Mouse (Mus musculus): Measurements from ENCODE around the gene Gfm2. TPM values are rescaled to one million over a fixed set of nuclear protein-coding genes. Genes with fewer than 3 reads are reported as not detected.

Gene Gfm2
- polyA plus RNA-seq (2017; shearing (Covaris generic)): 48.1 TPM

DNA sequence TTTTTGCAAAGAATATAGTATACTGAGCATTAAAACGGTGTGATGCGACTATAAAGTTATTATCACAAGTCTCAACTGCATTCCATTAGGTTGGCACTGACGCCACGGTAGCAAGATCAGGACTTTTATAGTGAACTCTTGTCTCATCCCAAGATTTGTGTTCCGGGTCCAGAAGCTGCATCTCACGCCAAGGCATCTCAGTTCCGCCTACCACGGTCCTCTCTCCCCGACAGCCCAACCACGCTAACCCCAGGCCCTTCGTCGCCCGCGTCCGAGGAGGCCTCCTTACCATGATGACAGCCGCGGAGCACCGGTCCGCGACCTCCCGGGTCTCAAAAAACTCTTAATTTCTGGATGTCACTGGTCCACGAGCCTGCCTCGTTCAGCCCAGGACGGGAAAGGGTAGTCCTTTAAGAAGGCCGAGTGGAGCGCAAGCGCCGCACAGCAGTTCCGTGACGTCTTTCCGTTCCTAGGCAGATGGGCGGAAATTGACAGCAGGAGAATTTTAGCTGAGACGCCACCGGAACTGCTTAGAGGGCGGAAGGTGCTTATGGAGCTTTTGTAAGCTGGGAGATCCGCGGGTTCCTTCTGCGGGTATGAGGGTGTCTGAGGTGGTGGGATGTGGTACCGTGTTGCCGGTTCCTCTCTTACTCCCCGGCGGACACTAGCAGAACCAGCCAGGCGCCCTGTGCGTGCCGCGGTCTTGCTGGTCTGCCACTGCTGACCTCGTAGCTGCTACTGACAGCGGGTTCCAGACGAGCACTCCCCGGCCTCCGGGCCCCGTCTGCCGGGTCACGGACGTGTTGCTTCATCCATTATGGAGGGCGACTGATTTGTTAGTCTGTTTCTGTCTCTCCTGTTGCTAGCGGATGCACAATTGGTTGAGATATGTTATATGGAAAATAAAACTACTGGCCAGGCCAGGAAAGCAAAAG, at the start of gene Gfm2, which contains the start of gene Nsa2:
Gene Gfm2 (plus strand): TSS at position 472 of the 935 bp plus-strand sequence.
Gene Nsa2 (minus strand): TSS at position 472 of the 935 bp plus-strand sequence.

GRCm38 (mm10) chr13:97099187-97099852, 38.4 kb upstream of the Gfm2 start, which contains the start of gene Gm6169:
Gene Gm6169 (minus strand): TSS chr13:97099237.

DNA sequence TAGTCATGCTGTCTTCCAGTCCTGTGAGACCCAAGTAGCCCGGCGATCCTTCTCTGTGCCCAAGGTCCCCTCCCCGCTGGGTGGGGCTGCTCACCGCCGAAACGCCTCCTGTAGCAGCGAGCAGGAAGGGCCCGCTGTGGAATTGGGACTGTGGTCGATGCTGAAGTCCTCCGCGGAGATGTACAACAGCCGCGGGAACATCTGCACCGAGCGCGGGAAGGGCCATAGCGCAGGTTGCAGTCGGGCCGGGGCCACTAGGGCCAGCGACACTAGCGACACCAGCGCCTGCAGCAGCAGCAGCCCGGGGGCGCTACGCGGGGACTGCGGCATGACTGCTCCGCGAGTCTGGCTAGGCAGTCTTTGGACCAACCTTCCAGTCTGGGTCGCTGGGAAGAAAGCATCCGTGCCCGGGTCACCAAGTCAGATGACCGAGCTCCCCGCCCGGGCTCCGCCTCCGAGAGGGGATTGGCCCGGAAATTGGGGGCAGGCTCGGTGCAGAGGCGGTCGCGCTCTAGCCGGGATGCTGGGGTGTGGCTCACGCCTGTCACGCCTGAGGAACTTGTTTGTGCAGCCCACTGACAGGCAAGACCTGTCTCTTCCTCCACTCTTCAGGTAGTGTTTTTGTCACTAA, 60.3 kb downstream of the Gfm2 start, which contains the start of gene Hexb:
Gene Hexb (minus strand): TSS at position 426 of the 631 bp plus-strand sequence.

Other genes with a start within 250 kb of the Gfm2 start
- gene Gcnt4, start 213.2 kb upstream of the Gfm2 start, polyA plus RNA-seq (2017; shearing (Covaris generic)): not detected
- gene 1700029F12Rik, start 103.6 kb upstream of the Gfm2 start, polyA plus RNA-seq (2017; shearing (Covaris generic)): not detected
- gene Fam169a, start 70.7 kb upstream of the Gfm2 start, polyA plus RNA-seq (2017; shearing (Covaris generic)): 0.26 TPM
- 9.4 TPM for gene Gm6169, start 38.7 kb upstream of the Gfm2 start, polyA plus RNA-seq (2017; shearing (Covaris generic))
- gene Nsa2, start within 50 bp of the Gfm2 start, polyA plus RNA-seq (2017; shearing (Covaris generic)): 94.0 TPM
- 86.7 TPM for gene Hexb, start 60.4 kb downstream of the Gfm2 start, polyA plus RNA-seq (2017; shearing (Covaris generic))
- gene Enc1, start 103.2 kb downstream of the Gfm2 start, polyA plus RNA-seq (2017; shearing (Covaris generic)): 0.17 TPM

Measured in activated CD4-positive, CD25-positive, alpha-beta regulatory T cell, adult 9 weeks (primary cell).